In the genomic region with DNA sequence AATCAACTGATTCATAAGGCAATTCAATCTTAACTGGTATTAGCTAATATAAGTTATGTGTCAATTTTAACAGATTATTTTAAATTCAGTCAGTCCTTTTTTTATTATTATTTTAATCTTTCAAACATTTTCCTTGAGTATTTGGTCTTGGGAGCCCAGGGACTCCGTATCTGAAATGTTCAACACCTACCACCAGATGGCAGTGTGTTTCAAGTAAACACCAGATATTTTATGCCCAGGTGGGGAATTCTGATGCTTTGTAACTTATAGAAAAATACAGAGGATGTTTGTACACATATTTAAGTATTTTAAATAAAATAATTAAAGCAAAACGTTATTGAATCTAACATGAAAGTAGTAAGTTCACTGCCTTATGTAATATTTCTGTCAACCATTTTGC, we compare ENCODE assay signal across 10 mouse cellular contexts.
A peak's percentile ranks its signal among the peaks of the same experiment; 100 is the strongest.
DNase-seq lines count a peak whose midpoint lies in the region.
"Had no signal": no experiment of that assay in that cellular context is flagged by ENCODE, and none has a peak within 500 bp of the region (broad histone marks: within the 10 kb centered on the region; RNA-seq: fewer than 3 reads in every experiment).

No protein-coding gene starts in this region.

- peak; percentile 32 to 54 for DNase-seq in heart, postnatal 10 days
- DNase-seq in heart, embryonic 10.5 days (ENCODE audit: low spot score) = no peak
- DNase-seq in ovary, postnatal 14 days (ENCODE audit: low spot score) = peak; percentile 21
- DNase-seq in ovary, postnatal 36 days (ENCODE audit: low spot score) = no peak
- peak; percentile 77 for DNase-seq in embryo, embryonic 10 days (ENCODE audit: low spot score)
- peak; percentile 14 for DNase-seq in retina, postnatal 7 days (ENCODE audit: low read depth, low spot score)
- no peak for DNase-seq in testis, postnatal 14 days (ENCODE audit: low spot score)
- no peak for DNase-seq in thymus, adult 18-20 months

- no peaks in the 10 kb centered on the region for H3K27me3 ChIP-seq in heart, embryonic 10.5 days (ENCODE audit: insufficient read depth, poor library complexity, severe bottlenecking)
- H3K27me3 ChIP-seq: embryonic facial prominence, embryonic 13.5 days; limb, embryonic 13.5 days had no signal

- WGBS in heart, embryonic 10.5 days = 8% methylated on average over 2 of the region's 2 CpGs

- no peaks in the 10 kb centered on the region for H3K4me1 ChIP-seq in heart, embryonic 10.5 days
- H3K4me1 ChIP-seq: embryonic facial prominence, embryonic 13.5 days had no signal

- intact Hi-C loops in heart, postnatal 10 days (cut with DNase I) = loop anchor here (5.0 kb wide), 2 partner anchors 830 to 1245 kb away; partner anchors contain the start of gene Nr3c2

- H3K9me3 ChIP-seq in heart, embryonic 10.5 days = no peaks in the 10 kb centered on the region
- H3K9me3 ChIP-seq: embryonic facial prominence, embryonic 13.5 days; limb, embryonic 13.5 days had no signal

- no peak overlapping the region for H3K4me3 ChIP-seq in heart, embryonic 10.5 days
- H3K4me3 ChIP-seq: embryonic facial prominence, embryonic 13.5 days; limb, embryonic 13.5 days had no signal

- no peaks in the 10 kb centered on the region for H3K36me3 ChIP-seq in heart, embryonic 10.5 days
- H3K36me3 ChIP-seq: embryonic facial prominence, embryonic 13.5 days; limb, embryonic 13.5 days had no signal

- no peak overlapping the region for H3K27ac ChIP-seq in heart, embryonic 10.5 days
- H3K27ac ChIP-seq: embryonic facial prominence, embryonic 13.5 days; limb, embryonic 13.5 days had no signal

Comparison
In these comparisons a context has a peak if more than half of its experiments do, and no peak if none do; other contexts are left out.
1. DNase-seq: peak in heart, postnatal 10 days (2 of 2), ovary, postnatal 14 days (single experiment), embryo, embryonic 10 days (single experiment) and retina, postnatal 7 days (single experiment); none in heart, embryonic 10.5 days (single experiment), ovary, postnatal 36 days (single experiment), testis, postnatal 14 days (single experiment) and thymus, adult 18-20 months (0 of 2).